Mouse (Mus musculus) kidney, postnatal 36 days (tissue): ENCODE data around the gene Zcchc8.

Experiments
- DNase-seq, 2 experiments: peaks; one replicate each; pipeline ENCODE4 v3.0.0; 2021 to 2022; ENCODE audit warnings: mixed read lengths in 2 of 2

The Zcchc8 gene

GRCm38 (mm10) chr5:123683377-123684220 is 37.3 kb downstream of the Zcchc8 start:
- DNase-seq, result peak; percentile 61 to 73

- peak; percentile 34 to 42 for DNase-seq
These were observed 37.9 kb downstream of the Zcchc8 start for GRCm38 (mm10) chr5:123683043-123683376.

- no peak for DNase-seq
These were observed 38.5 kb downstream of the Zcchc8 start for GRCm38 (mm10) chr5:123682372-123682771.

- peak in 1 of 2 experiments; percentile 46 for DNase-seq
These were observed 41.2 kb downstream of the Zcchc8 start for GRCm38 (mm10) chr5:123679546-123680263.

GRCm38 (mm10) chr5:123679106-123679505 is 41.8 kb downstream of the Zcchc8 start:
- peak in 1 of 2 experiments; percentile 36 for DNase-seq

- DNase-seq, result peak in 1 of 2 experiments; percentile 47
These were observed 45.2 kb downstream of the Zcchc8 start for GRCm38 (mm10) chr5:123675717-123676116.

GRCm38 (mm10) chr5:123675221-123675620 is 45.7 kb downstream of the Zcchc8 start:
- DNase-seq, result peak in 1 of 2 experiments; percentile 73

- DNase-seq, result no peak
These were observed 49.5 kb downstream of the Zcchc8 start for GRCm38 (mm10) chr5:123671473-123671820.

GRCm38 (mm10) chr5:123670800-123671472 is 50.0 kb downstream of the Zcchc8 start:
- peak; percentile 51 to 62 for DNase-seq

GRCm38 (mm10) chr5:123669991-123670799 is 50.7 kb downstream of the Zcchc8 start:
- DNase-seq, result no peak

- DNase-seq, result no peak
These were observed 53.0 kb downstream of the Zcchc8 start for GRCm38 (mm10) chr5:123667915-123668314.

GRCm38 (mm10) chr5:123665956-123666355 is 54.9 kb downstream of the Zcchc8 start:
- no peak for DNase-seq

GRCm38 (mm10) chr5:123664329-123664728 is 56.6 kb downstream of the Zcchc8 start:
- no peak for DNase-seq

- DNase-seq, result peak; percentile 47 to 70
These were observed 58.8 kb downstream of the Zcchc8 start for GRCm38 (mm10) chr5:123662059-123662458.

- DNase-seq, result no peak
These were observed 59.3 kb downstream of the Zcchc8 start for GRCm38 (mm10) chr5:123661602-123662001.

- DNase-seq, result no peak
These were observed 63.2 kb downstream of the Zcchc8 start for GRCm38 (mm10) chr5:123657651-123658050.

GRCm38 (mm10) chr5:123654937-123655336 is 66.0 kb downstream of the Zcchc8 start:
- no peak for DNase-seq

GRCm38 (mm10) chr5:123653287-123653801 is 67.6 kb downstream of the Zcchc8 start:
- no peak for DNase-seq

GRCm38 (mm10) chr5:123650825-123651224 is 70.1 kb downstream of the Zcchc8 start:
- no peak for DNase-seq
